Mouse (Mus musculus) forebrain, embryonic 15.5 days (tissue): ENCODE measurements at regions not wholly inside any gene's neighbourhood (a gene's known extent, or its start where the extent isn't known, plus 50 kb on each side); places are given as distances from the start of the nearest gene placed in this dataset.
A peak's percentile ranks its signal among the peaks of the same experiment; 100 is the strongest.

ENCODE experiments used
- ATAC-seq: fragments of 200-750 bp; cut with Nextera tagmentation; replicated peaks from 2 replicates; pipeline ENCODE4 v1.8.0; 2017; ENCODE audit warnings: mild to moderate bottlenecking, moderate TSS enrichment, moderate library complexity
- H3K27ac ChIP-seq: fragments of 300-500 bp; sonication (generic); replicated peaks from 2 replicates; pipeline ENCODE4 v1.5.1; 2015; ENCODE audit warnings: mild to moderate bottlenecking, inconsistent platforms
- H3K27me3 ChIP-seq: fragments of 300-500 bp; sonication (generic); 2 replicates; pipeline ENCODE4 v1.6.1; 2015; ENCODE audit warnings: inconsistent platforms
- H3K36me3 ChIP-seq: fragments of 300-500 bp; sonication (generic); 2 replicates; pipeline ENCODE4 v1.6.1; 2015; ENCODE audit warnings: mild to moderate bottlenecking, inconsistent platforms
- H3K4me1 ChIP-seq: fragments of 300-500 bp; sonication (generic); 2 replicates; pipeline ENCODE4 v1.6.1; 2015; ENCODE audit warnings: inconsistent platforms
- H3K4me2 ChIP-seq: fragments of 300-500 bp; sonication (generic); replicated peaks from 2 replicates; pipeline ENCODE4 v1.6.1; 2015; ENCODE audit warnings: mild to moderate bottlenecking, inconsistent platforms
- H3K4me3 ChIP-seq: fragments of 300-500 bp; sonication (generic); 2 replicates; pipeline ENCODE4 v1.5.1; 2015; ENCODE audit warnings: mild to moderate bottlenecking, inconsistent platforms
- H3K9ac ChIP-seq: fragments of 300-500 bp; sonication (generic); replicated peaks from 2 replicates; pipeline ENCODE4 v1.6.1; 2015; ENCODE audit warnings: mild to moderate bottlenecking, inconsistent platforms
- H3K9me3 ChIP-seq: fragments of 300-500 bp; sonication (generic); 2 replicates; pipeline ENCODE4 v1.6.1; 2016; ENCODE audit warnings: inconsistent platforms
- WGBS: fragments of 180-500 bp; shearing (Covaris S2); methylation state at CpG from one replicate; pipeline ENCODE4 v1.1.7; 2015; ENCODE audit warnings: mixed read lengths; 5-methylcytosine and 5-hydroxymethylcytosine counted together

DNA sequence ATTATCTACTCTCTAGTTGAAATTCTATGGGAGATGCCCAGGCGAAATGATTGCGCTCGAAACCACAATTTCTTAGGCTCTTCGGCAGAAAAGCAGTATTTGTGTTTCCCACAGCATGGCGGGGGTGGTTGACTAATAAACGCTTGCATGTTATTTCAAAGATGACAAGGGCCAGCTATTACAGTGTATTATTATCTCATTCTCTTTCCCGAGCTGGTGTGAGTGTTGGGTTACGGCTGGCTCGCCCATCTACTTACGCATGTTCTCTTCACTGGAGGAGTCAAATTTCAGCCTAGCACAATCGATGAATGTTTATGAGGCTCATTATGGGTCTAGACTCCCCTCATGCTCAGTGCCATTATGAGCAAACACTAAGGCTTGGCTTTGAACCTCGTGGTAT, 51.2 kb upstream of the Tmem26 start:
- no peak for ATAC-seq
- H3K27ac ChIP-seq = peak overlapping the region; percentile 0; the same call in 1 of the 2 replicates

DNA sequence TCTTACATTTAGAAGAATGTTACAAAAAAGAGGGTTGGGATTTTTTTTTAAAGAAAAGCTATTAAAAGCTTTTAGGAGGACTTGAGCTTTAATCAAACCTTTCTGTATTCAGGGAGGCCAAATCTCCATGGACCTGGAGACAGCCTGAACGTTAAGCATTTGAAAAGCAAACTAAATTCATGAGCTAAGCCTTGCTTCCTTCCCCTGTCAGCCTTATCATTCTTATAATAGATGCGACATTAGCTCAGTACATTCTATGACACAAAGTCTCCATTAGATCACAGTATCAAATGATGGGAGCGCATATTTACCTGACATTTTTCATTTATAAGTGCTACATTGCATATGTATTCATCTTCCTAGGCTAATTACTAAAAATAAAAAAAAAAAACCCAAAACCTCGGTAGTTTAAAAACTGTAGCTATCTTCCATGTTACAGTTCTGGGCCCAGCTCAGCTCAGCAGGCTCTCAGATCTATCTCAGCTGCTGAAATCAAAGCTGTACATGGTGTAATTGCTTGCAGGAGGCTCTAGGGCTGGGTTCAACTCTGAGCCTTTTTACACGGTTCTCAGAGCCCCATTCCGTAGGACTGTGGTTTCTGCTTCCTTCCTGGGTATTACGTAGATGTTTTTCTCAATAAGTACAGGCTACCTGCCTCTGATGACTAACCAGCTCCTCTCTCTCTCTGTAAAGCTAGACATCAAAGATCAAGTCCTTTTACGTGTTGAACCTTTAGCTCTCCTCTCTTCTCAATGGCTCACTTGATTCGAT, 50.2 kb upstream of the Tmem26 start:
- WGBS = 71% methylated on average over 9 of the region's 9 CpGs
- ATAC-seq = no peak
- no peaks in the 10 kb centered on the region for H3K36me3 ChIP-seq
- no peak overlapping the region for H3K4me3 ChIP-seq
- H3K4me2 ChIP-seq = no peak overlapping the region
- no peak overlapping the region for H3K9ac ChIP-seq
- no peaks in the 10 kb centered on the region for H3K9me3 ChIP-seq
- peak overlapping the region; percentile 8; the same call in 1 of the 2 replicates for H3K27ac ChIP-seq
- H3K27me3 ChIP-seq = no peaks in the 10 kb centered on the region
- H3K4me1 ChIP-seq = peaks cover 7% of the 10 kb centered on the region; the same call in 1 of the 2 replicates

More for the DNA sequence above, 51.2 kb upstream of the Tmem26 start:
- Histone ChIP-seq H3K4me3 (no peak overlapping the region), H3K9me3 (no peaks in the 10 kb centered on the region), H3K4me2 (no peak overlapping the region), H3K36me3 (no peaks in the 10 kb centered on the region), H3K9ac (no peak overlapping the region), H3K27me3 (no peaks in the 10 kb centered on the region), H3K4me1 (peaks cover 7% of the 10 kb centered on the region; the same call in 1 of the 2 replicates)
- WGBS = 62% methylated on average over 12 of the region's 12 CpGs
